Mouse (Mus musculus) layer of hippocampus, postnatal 36 days (tissue): ENCODE data around the gene Nr1h3. TPM values are rescaled to one million over a fixed set of nuclear protein-coding genes. Genes with fewer than 3 reads are reported as not detected.

Source experiments
- DNase-seq, 2 experiments: peaks; one replicate each; pipeline ENCODE4 v3.0.0; 2022
- total RNA-seq, 2 experiments: library from RNA; stranded (reverse); gene quantifications; 2 replicates each; pipeline ENCODE4 v1.2.3; 2021

The Nr1h3 gene
- total RNA-seq, 2 experiments from 2014 or later: 5.1 to 7.7 TPM

GRCm38 (mm10) chr2:91183711-91184405, 18.8 kb downstream of the Nr1h3 start, which contains the start of gene Madd:
Madd (minus strand) TSS chr2:91183837.
- DNase-seq: no peak

- DNase-seq: peak; percentile 91 to 93
These were observed 19.5 kb downstream of the Nr1h3 start for GRCm38 (mm10) chr2:91183148-91183513.

GRCm38 (mm10) chr2:91182405-91183147, 20.1 kb downstream of the Nr1h3 start:
- peak; percentile 84 to 87 for DNase-seq

DNA sequence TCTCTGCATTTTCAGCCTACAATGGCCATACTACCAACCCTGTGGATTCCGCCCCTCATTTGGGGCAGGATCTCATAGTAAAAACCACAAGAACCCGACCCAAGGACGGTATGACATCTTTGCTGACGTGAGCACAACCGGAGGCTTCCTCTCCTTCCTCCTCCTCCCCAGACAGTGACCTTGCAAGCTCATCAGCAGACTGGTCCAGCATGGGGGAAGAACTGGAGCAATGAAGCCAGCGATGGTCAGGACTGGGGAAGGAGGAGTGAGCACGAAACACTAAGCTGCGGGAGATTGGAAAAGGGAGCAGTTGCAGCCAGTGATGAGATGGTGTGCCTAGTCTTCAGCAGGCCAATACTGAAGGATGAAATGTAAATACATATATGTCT, 20.6 kb downstream of the Nr1h3 start:
- DNase-seq: no peak

DNA sequence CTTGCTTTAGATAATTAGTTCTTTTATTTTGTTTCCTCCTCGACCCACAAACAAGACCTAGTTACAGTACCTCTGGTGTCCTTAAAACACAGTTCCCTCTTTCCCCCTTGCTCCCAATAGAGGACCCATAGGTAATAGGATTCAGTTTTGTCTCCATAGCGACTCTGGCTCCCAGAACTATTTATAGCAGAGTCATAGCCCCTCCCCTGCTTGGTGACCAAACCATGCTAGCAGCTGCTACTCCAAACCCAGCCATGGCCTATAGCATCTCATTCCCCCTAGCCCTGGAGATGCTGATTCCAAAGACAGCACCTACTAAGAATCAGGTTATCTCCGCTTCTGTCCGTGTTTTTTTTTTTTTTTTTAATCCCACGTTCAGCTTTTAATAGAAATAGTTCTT, 21.9 kb downstream of the Nr1h3 start:
- no peak for DNase-seq

GRCm38 (mm10) chr2:91179825-91180224, 22.8 kb downstream of the Nr1h3 start:
- no peak for DNase-seq

DNA sequence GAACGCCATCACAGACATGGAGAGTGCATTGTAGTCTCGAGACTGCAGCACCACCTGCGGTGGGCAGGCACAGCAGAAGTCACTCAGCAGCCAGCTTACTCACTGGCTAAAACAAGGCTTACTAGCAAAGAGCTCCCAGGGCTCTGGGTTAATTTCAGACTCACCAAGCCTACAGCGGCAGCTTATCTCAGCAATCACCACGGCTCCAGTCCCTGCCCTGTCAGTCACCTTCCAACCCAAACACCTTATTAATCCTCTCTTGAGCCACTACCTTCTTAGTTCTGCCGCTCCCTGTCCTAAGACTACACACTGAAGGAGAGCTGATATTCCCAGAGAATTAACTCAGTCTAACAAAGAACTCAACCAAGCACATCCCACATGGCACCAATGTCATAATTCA, 26.4 kb downstream of the Nr1h3 start:
- no peak for DNase-seq

- no peak for DNase-seq
These were observed 27.1 kb downstream of the Nr1h3 start for GRCm38 (mm10) chr2:91175490-91175889.

- DNase-seq: no peak
These were observed 32.9 kb downstream of the Nr1h3 start for GRCm38 (mm10) chr2:91169587-91170322.

DNA sequence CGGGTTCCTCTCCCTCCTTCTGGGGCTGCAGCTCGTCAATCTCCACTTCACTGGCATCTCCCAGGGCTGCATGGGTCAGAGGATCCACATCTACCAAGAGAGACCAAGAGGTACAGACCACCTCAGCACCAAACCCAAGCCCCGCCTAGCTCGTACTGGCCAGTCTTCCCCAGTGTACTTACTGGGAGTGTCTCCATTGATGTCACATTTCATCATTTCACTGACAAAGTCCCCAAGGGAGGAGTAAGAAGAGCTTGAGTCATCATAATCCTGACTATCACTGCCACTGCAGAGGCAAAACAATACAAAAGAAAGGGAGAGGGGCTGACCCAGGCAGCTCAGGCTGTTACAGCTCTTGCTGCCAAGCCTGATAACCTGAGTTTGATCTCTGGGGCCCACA, 35.0 kb downstream of the Nr1h3 start:
- DNase-seq: no peak

GRCm38 (mm10) chr2:91164991-91165390, 37.6 kb downstream of the Nr1h3 start:
- DNase-seq: no peak

DNA sequence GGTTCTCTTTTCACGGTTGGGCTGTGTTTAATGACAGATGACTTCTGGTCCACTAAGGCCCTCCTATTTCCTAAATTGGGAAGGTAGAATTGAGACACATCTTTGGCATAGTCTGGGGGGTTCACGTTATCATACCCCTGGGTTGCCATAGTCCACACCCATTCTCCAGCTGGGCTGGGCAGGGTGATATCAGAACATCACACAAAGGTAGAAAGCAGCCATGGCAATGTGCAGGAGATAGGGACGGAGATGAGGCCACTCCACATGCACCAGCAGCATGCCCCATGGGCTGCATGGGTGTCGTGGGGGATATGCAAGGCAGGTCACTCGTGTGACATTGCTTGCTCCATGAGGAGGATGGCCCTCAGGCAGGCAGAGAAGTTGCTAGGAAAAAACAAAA, 39.1 kb downstream of the Nr1h3 start:
- DNase-seq: no peak

- no peak for DNase-seq
These were observed 39.7 kb downstream of the Nr1h3 start for GRCm38 (mm10) chr2:91162952-91163351.

- no peak for DNase-seq
These were observed 42.0 kb downstream of the Nr1h3 start for GRCm38 (mm10) chr2:91160591-91160990.

- DNase-seq: no peak
These were observed 45.5 kb downstream of the Nr1h3 start for GRCm38 (mm10) chr2:91157002-91157752.

GRCm38 (mm10) chr2:91154091-91154490, 48.5 kb downstream of the Nr1h3 start:
- DNase-seq: no peak

DNA sequence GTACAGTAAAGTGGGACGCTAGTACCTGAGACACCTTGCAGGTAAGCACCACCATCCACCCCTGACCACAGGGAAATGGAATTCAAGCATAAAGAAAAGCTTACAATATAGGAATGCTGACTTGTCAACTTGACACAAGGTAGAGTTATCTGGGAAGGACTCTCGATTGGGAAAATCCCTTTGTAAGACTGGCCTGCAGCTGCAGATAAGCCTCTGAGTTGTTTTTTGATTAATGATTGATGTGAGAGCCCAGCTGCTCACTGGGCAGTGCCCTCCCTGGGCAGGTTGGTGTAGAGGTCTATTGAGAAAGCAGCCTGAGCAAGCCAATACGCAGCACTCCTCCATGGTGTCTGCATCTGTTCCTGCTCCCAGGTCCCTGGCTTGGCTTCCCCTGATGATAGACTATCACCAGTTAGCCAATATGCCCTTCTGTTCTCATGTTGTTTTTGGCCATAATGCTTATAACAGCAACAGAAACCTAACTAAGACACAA, 49.7 kb downstream of the Nr1h3 start:
- no peak for DNase-seq

GRCm38 (mm10) chr2:91151331-91151730, 51.3 kb downstream of the Nr1h3 start:
- DNase-seq: no peak

- DNase-seq: no peak
These were observed 54.5 kb downstream of the Nr1h3 start for GRCm38 (mm10) chr2:91148101-91148500.

- DNase-seq: no peak
These were observed 59.2 kb downstream of the Nr1h3 start for GRCm38 (mm10) chr2:91143401-91143800.

DNA sequence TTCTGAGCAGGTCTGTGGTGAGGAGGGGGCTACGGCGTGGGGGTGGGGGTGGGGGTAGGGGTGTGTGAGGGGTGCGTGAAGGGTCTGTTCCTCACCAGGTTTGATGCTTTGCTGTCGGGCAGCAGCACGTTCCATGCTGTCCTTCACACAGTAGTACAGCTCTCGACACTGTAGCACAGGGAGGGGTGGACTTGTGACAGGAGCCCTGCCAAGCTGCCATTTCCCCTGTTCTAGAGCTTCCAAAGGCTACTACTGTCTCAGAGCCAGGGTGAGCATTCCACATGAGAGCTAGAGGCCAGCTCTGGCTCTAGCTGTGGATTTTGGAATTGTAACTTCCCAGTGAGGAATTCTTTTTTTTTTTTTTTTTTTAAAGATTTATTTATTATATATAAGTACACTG, 59.7 kb downstream of the Nr1h3 start:
- DNase-seq: no peak

DNA sequence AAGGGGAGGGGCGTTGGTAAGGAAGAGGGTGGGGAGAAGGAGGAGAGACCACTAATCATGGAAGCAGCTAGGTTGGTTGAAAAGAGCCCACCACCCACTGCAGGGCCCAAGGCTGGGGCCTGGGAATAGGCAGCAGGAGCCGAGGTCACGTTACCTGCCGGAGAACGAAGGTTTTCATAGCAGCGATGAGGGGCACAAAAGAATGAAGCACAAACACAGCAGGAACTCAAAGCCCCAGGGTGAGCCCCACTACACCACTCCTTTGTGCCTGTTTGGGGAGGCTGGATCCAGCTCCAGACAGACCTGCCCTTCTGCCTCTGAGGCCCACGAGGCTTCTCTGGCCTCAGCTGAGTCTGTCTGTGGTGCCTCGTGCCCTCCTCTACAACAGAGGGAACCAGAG, 62.9 kb downstream of the Nr1h3 start:
- DNase-seq: no peak

DNA sequence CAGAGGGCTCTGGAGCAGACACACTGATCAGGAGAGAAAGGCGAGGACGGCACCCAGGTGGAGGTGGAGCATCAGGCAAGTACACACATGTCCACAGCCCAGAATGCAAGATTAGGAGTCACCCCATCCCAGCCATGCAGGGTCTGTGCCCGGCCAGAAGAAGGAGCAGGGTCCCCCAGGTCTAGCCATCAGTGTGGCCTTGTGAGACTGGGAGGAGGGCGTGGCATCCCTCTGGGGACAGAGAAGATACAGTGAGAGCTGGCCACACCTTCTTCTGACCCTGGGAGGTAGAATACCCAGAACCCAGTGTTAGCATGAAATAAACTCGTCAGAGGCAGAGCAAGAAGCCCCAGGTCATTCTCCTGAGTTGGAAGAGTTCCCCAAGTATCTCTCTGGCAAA, 63.3 kb downstream of the Nr1h3 start:
- DNase-seq: no peak
